Mouse (Mus musculus) c-Kit-positive CD71-positive TER-119-negative erythroid progenitor cells, embryonic 14.5 days (primary cell): Measurements from ENCODE around the gene Cacna1c.

ENCODE experiments used
- DNase-seq: peaks from one replicate; pipeline ENCODE4 v3.0.0-alpha.2; 2013; ENCODE audit warnings: low read depth

Cacna1c gene

GRCm38 (mm10) chr6:119095081-119095480 is 101.1 kb downstream of the Cacna1c start:
- no peak for DNase-seq

DNA sequence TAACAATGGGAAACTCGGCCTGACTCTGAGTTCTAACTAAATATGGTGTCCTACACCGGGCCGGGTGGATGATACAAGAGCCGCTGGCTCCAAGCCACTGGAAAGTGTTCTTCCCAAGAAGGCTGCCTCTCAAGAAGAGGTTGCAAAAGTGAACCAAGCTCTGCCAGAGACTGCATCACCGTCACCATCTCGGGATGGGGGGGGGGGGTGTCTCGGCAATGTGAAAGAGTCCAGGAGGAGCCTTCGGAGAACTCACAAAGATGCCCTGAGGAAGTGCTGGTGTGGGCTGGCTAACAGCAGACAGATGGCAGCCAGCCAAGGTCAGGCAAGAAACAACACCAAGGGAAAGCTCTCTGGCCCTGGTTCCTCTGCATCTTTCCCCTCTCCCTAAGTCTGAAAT is 107.0 kb downstream of the Cacna1c start:
- DNase-seq: no peak

- DNase-seq: no peak
These were observed 107.8 kb downstream of the Cacna1c start for GRCm38 (mm10) chr6:119088381-119088780.

DNA sequence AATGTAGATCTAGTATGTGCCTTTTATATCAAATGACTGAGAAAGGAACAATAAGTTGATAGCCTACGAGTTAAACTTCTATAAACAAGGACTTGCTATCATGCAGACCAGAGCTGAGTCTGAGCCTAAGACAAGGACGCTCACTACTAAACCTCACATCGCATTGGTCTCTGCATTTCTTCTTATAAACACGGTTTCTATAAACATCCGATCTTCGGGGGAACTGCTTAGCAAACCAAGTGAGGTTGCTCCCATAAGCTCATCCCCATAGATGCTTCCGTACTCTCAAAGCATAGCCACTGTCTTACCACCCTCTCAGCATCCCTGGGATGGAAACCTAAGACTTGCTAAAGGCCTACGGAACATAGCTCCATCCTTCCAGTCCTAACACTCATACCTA is 108.3 kb downstream of the Cacna1c start:
- no peak for DNase-seq

- DNase-seq: no peak
These were observed 110.4 kb downstream of the Cacna1c start for GRCm38 (mm10) chr6:119085789-119086188.

- DNase-seq: no peak
These were observed 111.7 kb downstream of the Cacna1c start for GRCm38 (mm10) chr6:119084532-119084931.

- DNase-seq: no peak
These were observed 112.7 kb downstream of the Cacna1c start for GRCm38 (mm10) chr6:119083559-119083958.

DNA sequence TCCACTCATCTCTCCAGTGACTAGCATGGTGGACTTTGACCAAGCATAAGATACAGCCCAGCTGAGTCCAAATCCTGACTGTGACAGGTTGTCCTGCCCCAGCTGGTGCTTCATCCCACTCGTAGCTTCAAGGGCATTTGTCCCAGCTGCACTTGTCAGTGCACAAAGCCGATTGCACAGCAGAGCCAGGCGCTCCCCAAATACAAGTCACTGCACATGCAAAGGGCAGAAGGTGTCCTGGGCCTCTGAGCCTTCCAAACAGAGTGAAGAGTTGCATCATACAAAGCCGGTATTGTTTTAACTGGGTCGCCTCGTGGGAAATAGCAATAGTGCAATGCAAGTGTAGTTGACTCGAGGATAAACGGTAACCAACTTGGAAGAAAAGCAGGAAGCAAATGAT is 113.6 kb downstream of the Cacna1c start:
- no peak for DNase-seq

GRCm38 (mm10) chr6:119081650-119082049 is 114.6 kb downstream of the Cacna1c start:
- no peak for DNase-seq

DNA sequence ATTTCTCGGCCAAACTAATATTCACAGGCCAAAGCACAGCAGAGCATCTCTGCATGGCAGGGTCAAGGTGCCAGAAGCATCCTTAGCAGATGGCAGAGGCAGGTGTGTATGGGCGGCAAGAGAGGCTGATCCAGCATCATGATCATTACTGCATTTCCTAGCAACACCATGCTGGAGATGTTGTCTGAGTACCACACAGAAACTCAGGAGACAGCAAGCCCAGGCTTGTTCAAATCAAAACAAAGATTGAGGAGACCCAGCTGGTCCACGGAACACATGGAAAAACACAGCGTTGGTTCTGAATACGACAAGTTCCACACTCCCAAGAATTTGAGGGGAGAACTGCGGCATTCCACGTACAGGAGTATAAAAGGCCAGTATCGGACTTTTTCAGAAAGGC is 116.6 kb downstream of the Cacna1c start:
- no peak for DNase-seq

DNA sequence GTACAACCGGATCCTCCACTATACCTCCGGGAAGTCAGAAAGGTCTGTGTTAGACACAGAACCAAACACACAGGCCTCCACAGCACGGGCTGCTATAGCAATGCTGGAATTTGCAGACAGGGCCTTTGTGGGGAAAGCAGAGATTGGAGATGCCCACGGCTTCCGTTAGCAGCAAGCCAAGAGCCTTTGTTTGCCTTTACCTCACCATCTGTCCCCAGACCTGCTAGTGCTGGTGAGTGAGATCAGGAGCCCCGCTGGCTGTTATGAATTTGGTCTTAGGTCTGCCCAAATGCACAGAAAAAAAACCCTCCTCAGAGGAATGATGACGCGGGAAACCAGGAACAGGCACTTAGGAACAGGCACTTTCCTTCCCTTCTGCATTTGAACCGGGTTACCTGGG is 117.3 kb downstream of the Cacna1c start:
- DNase-seq: no peak

GRCm38 (mm10) chr6:119077231-119077630 is 119.0 kb downstream of the Cacna1c start:
- no peak for DNase-seq

GRCm38 (mm10) chr6:119073419-119074071 is 122.7 kb downstream of the Cacna1c start:
- DNase-seq: no peak

- DNase-seq: no peak
These were observed 123.4 kb downstream of the Cacna1c start for GRCm38 (mm10) chr6:119072772-119073171.

DNA sequence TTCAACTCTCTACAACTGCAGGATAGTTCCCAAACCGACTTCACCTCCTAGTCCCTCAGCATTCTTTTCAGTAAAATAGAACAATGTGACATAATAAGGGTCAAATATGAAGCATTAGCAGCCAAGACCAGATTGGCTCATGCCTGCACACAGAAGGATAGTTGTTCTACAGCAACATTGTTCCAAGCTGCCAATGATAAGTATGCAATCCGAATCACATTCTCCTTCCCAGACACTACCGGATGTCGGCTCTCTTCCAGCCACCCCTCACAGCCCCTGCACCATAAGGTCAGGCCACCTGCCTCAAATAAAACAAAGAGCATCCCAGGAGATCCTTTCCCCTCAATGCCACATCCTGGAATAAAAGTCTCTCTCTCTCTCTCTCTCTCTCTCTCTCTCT is 125.4 kb downstream of the Cacna1c start:
- no peak for DNase-seq

- DNase-seq: no peak
These were observed 125.9 kb downstream of the Cacna1c start for GRCm38 (mm10) chr6:119070351-119070750.

DNA sequence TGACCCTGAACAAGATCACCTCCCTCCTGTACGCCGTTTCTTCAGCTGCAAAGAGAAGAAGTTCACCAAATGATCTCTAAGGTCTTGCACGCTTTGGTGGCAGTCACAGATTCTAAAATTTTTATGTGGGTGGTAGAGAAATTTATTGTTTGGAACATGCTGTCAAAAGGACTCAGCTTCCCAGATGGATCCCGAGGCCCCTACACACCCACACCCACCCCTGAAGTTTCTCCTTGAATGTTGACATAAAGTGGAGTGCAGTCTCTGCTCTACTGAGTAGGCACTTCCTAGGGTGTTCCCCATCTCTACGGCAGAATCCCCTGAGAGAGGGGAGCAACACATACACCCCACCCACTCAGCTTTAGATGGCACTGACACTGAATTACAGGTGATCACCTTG is 127.1 kb downstream of the Cacna1c start:
- DNase-seq: no peak

DNA sequence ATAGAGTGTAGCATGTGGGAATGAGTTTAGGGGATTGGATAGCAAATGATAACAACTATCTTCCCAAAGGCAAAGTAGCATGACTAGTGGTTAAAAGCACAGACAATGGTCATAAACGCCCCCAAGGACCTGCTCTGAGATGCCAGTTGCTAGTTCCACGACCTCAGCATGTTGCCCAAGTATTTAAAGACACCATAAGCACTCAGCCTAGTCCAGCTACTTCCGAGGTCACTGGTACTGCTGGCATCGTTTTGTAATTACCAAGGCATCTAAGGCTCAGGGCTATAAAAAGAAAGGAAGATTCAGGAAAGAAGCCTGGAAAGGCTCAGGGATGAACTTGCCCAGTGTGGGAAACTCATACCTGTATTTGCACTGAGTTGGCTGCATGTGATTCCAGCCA is 127.6 kb downstream of the Cacna1c start:
- no peak for DNase-seq

DNA sequence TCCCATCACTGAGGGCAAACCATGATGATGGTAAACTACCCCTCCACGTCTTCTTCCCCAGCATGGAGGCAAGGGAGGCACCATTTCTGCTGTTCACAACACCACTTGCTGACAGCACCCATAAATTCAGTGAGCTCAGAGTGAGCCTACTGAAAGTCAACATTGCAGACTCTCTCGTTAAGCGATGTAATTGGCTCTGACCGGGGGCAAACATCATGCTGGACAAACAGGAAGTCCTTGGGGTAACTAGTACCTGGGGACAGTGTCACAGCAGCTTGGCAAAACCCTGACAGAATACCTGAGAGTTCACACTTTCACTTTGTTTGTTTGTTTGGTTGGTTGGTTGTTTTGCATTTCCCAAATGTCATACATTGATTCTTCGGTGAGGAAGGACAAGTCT is 131.3 kb downstream of the Cacna1c start:
- no peak for DNase-seq

DNA sequence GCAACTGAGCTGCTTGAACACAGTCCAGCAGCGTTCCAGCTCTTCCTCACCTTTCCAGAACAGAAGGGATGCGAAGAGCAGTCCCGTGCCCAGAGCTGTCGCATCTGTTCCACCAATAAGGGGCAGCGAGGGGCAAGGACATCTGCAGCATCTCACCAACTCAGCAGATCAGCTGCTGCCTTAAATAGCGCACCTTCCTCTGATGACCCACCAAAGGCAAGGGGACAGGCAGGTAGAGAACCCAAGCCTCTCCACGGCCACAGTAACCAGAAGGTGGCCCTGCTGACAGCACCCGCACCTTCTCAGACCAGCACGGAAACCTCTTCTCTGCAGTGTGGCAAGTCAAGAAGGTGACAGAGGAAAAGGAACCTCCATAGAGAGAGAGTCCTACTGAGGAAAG is 131.8 kb downstream of the Cacna1c start:
- no peak for DNase-seq

GRCm38 (mm10) chr6:119062695-119063094 is 133.5 kb downstream of the Cacna1c start:
- no peak for DNase-seq

DNA sequence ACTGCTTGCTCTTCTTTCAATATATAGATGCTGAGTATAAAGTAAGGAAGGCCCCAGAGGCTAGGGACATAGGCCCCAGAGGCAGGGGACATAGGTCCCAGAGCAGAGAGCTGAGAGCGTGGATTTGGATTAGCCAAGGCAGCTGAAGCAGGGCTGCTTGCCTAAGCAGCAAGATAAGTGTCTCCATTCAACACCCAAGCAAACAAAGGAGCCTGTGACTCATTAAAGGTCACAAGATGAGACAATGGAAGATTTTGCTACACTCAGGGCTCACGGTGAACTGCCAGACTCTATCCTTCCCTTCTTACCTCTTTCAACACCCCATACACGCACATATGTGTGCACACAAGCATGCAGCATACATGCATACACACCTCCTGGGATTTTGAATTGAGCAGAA is 137.3 kb downstream of the Cacna1c start:
- no peak for DNase-seq

DNA sequence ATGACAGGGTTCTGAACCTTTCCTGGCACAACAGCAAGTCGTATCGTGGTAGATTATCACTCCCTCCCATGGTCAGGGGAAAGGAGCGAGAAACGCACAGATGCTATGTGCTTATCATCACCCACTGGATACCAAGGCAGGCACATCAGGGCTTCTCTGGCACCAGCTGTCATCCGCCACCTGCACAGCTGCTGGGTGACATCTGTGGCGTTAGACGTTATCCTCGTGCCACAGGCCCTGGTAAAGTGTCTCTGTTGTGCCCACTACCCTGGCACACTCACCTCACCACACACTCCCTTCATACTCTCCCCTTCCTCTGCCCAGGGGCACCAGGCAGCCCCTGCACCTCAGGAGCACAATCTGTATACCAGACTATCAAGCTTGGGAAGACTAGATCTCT is 137.8 kb downstream of the Cacna1c start:
- DNase-seq: no peak

GRCm38 (mm10) chr6:119057076-119057479 is 139.1 kb downstream of the Cacna1c start:
- DNase-seq: no peak

DNA sequence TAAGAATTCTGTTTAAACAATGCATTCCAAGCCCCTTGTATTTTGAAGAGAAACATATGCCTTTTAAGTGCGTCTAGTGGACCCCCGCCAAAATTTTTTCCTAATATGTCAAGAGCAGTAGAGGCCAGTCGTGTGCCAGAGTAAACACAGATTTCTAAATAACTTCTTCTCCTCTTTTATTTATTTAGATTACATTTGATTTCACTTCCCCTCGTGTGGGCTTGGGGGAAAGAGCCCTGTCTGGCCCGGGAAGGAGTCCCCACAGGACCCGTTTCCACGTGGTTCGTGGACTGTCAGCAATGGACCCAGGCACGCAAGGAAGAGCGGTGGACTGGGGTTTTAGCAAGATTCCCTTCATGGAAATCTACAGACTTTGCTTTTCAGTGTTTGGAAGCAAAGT is 143.4 kb downstream of the Cacna1c start:
- no peak for DNase-seq
